Mouse (Mus musculus) lung, postnatal 0 days (tissue): ENCODE measurements at regions not wholly inside any gene's neighbourhood (a gene's known extent, or its start where the extent isn't known, plus 50 kb on each side); places are given as distances from the start of the nearest gene placed in this dataset.
A peak's percentile ranks its signal among the peaks of the same experiment; 100 is the strongest.

Source experiments
- ATAC-seq: fragments of 200-750 bp; cut with Nextera tagmentation; 2 replicates; pipeline ENCODE4 v1.8.0; 2017; ENCODE audit warnings: moderate library complexity
- DNase-seq: peaks from one replicate; pipeline ENCODE4 v3.0.0-alpha.2; 2016; ENCODE audit warnings: low spot score
- H3K27ac ChIP-seq: fragments of 300-500 bp; sonication (generic); 2 replicates; pipeline ENCODE4 v1.5.1; 2014; ENCODE audit warnings: antibody characterized with exemption, mild to moderate bottlenecking, low read length, mixed read lengths
- H3K27me3 ChIP-seq: fragments of 300-500 bp; sonication (generic); replicated peaks from 2 replicates; pipeline ENCODE4 v1.6.1; 2014; ENCODE audit warnings: low read length, mixed read lengths; ENCODE audit not compliant: insufficient read depth
- H3K36me3 ChIP-seq: fragments of 300-500 bp; sonication (generic); 2 replicates; pipeline ENCODE4 v1.6.1; 2014; ENCODE audit warnings: low read length, mixed read lengths; ENCODE audit not compliant: insufficient read depth
- H3K4me1 ChIP-seq: fragments of 300-500 bp; sonication (generic); 2 replicates; pipeline ENCODE4 v1.6.1; 2014; ENCODE audit warnings: antibody characterized with exemption, low read depth, low read length, mixed read lengths; ENCODE audit not compliant: insufficient read depth
- H3K4me2 ChIP-seq: fragments of 300-500 bp; sonication (generic); replicated peaks from 2 replicates; pipeline ENCODE4 v1.6.1; 2014; ENCODE audit warnings: low read depth, mild to moderate bottlenecking, low read length, moderate library complexity, mixed read lengths
- H3K4me3 ChIP-seq: fragments of 300-500 bp; sonication (generic); 2 replicates; pipeline ENCODE4 v1.5.1; 2014; ENCODE audit warnings: low read depth, low read length
- H3K9ac ChIP-seq: fragments of 300-500 bp; sonication (generic); replicated peaks from 2 replicates; pipeline ENCODE4 v1.6.1; 2014; ENCODE audit warnings: low read depth, mild to moderate bottlenecking
- H3K9me3 ChIP-seq: fragments of 300-500 bp; sonication (generic); 2 replicates; pipeline ENCODE4 v1.6.1; 2016; ENCODE audit warnings: low read length, mixed read lengths
- CTCF ChIP-seq: IDR thresholded peaks from 2 replicates; pipeline ENCODE4 v1.5.1; 2016; ENCODE audit warnings: antibody characterized with exemption, mild to moderate bottlenecking
- EP300 ChIP-seq: IDR thresholded peaks from 2 replicates; pipeline ENCODE4 v1.6.1; 2016; ENCODE audit warnings: antibody characterized with exemption, mild to moderate bottlenecking, control low read depth
- WGBS: fragments of 180-500 bp; shearing (Covaris S2); extraction: QIAGEN DNeasy Blood & Tissue Kit; methylation state at CpG from one replicate; pipeline ENCODE4 v1.1.7; 2014; 5-methylcytosine and 5-hydroxymethylcytosine counted together

DNA sequence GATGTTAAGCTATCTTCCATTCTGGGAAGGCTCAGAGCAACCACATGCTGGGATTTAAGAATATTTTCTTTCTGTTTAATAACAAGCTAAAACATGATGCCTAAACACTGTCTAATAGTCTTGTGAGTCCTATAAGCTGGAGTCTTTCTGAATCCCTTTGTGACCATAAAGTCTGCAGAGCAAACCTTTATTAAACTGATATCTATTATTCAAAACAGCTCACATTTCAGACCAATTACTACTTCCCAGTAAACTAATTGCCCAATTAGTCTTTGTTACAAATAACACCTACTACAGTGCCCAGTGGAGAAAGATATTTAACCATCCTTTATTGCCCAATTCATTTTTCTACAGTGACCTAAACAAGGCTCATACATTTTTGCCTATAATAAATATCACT, 277.7 kb downstream of the Stxbp6 start:
- no peaks in the 10 kb centered on the region for H3K36me3 ChIP-seq
- DNase-seq (no peak), ATAC-seq (no peak)
- TF ChIP-seq EP300 (no peak), CTCF (no peak)
- no peak overlapping the region for H3K4me3 ChIP-seq
- H3K9ac ChIP-seq = no peak overlapping the region
- H3K27me3 ChIP-seq = no peaks in the 10 kb centered on the region
- no peak overlapping the region for H3K27ac ChIP-seq
- H3K4me2 ChIP-seq = no peak overlapping the region
- no peaks in the 10 kb centered on the region for H3K4me1 ChIP-seq
- H3K9me3 ChIP-seq = no peaks in the 10 kb centered on the region

DNA sequence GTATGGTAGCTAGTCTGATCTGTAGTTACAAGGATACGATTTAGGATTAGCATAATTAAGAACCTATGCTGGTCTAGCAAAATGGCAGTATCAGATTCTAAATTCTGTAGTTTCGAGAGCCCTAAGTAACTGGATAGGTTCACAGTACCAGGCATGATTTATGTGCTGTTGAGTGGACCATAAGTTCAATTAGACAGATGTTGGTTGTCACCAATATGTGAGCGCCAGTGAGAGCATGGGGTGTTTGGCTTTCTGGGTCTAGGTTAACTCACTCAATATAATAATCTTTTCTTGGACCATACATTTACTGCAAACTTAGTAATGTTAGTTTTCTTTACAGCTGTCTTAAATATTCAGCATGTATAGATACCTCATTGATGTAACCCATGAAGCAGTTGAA, 323.8 kb downstream of the Stxbp6 start:
- Histone ChIP-seq H3K27me3 (no peaks in the 10 kb centered on the region), H3K36me3 (no peaks in the 10 kb centered on the region), H3K4me2 (no peak overlapping the region), H3K4me3 (no peak overlapping the region), H3K9ac (no peak overlapping the region), H3K9me3 (no peaks in the 10 kb centered on the region), H3K4me1 (no peaks in the 10 kb centered on the region), H3K27ac (no peak overlapping the region)
- no peak for ATAC-seq
- TF ChIP-seq EP300 (no peak), CTCF (no peak)
- DNase-seq = no peak
- WGBS = 69% methylated on average over 3 of the region's 3 CpGs

DNA sequence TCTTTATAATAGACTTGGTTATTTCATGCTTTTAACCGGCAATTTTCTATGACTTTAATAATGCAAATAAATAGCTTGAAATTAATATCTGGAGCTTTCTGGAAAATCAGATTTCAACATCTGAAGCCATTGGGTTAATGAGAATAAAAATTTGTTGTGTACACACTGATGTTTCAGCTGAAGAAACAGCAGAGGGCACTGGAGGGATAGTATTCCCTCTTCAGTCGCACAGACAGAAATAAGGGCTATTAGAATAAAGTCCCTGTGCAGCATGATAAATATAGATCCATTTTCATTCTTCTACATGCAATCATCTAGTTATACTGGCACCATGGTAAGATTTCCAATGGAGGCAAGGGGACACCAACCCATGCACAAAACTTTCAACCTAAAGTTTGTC, 347.7 kb downstream of the Stxbp6 start:
- peak; percentile 3 for DNase-seq
- 83% methylated on average over 2 of the region's 2 CpGs for WGBS

More for the DNA sequence above, 347.7 kb downstream of the Stxbp6 start:
- TF ChIP-seq EP300 (no peak), CTCF (peak; percentile 11; the same call in 1 of the 2 replicates)
- Histone ChIP-seq H3K36me3 (no peaks in the 10 kb centered on the region), H3K4me2 (no peak overlapping the region), H3K4me1 (no peaks in the 10 kb centered on the region), H3K27ac (no peak overlapping the region), H3K9me3 (no peaks in the 10 kb centered on the region), H3K4me3 (no peak overlapping the region), H3K9ac (no peak overlapping the region), H3K27me3 (no peaks in the 10 kb centered on the region)
- ATAC-seq = no peak
